Mouse (Mus musculus) liver, postnatal 0 days (tissue): ENCODE results near the gene Atp8a2.

Experiments used
- CTCF ChIP-seq: sonication (generic); IDR thresholded peaks from 2 replicates; pipeline ENCODE4 v1.5.1; 2016; ENCODE audit warnings: antibody characterized with exemption, low read depth
- EP300 ChIP-seq: IDR thresholded peaks from 2 replicates; pipeline ENCODE4 v1.6.1; 2016; ENCODE audit warnings: antibody characterized with exemption, low read depth, mild to moderate bottlenecking

DNA sequence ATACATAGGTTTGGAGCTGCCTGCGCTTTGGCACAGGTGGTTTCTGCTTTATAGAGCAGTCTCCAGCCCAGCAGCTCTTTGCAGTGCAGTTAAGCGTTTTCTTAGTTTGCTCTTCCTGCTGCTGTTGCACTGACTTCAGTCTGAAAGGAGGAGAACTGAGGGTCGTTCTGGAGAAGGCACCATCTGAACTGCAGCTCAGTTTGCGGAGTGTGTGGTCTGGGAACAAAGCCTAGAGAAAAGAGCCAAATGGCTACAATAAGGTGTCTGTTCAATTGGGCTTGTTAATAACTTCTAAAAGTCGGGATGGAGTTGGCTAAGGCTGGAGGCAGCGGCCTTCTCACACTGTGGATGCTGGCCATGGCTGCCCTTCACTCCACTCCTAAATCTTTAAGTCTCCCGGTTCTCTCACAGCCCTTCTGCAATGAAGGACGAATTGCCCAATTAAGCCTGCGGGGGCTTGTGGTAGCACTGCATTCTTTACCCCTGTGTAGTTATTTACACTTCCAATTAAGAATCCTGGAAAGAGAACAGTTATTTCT is 569.8 kb downstream of the Atp8a2 start:
- no peak for TF ChIP-seq CTCF
- no peak for TF ChIP-seq EP300
